Mouse (Mus musculus) brain, embryonic 14.5 days (tissue): ENCODE measurements around the gene Prn.

Source experiments
- CTCF ChIP-seq: fragments of 200-500 bp; IDR thresholded peaks from 2 replicates; pipeline ENCODE4 v1.5.1; 2012; ENCODE audit warnings: inconsistent platforms, mild to moderate bottlenecking, moderate library complexity, borderline replicate concordance; ENCODE audit not compliant: insufficient read depth, insufficient read length; ENCODE audit errors: extremely low read depth
- POLR2A ChIP-seq: fragments of 200-500 bp; IDR thresholded peaks from 2 replicates; pipeline ENCODE4 v1.6.1; 2012; ENCODE audit warnings: mild to moderate bottlenecking, inconsistent platforms, borderline replicate concordance; ENCODE audit not compliant: poor library complexity, insufficient read depth, insufficient read length, severe bottlenecking; ENCODE audit errors: extremely low read depth

DNA sequence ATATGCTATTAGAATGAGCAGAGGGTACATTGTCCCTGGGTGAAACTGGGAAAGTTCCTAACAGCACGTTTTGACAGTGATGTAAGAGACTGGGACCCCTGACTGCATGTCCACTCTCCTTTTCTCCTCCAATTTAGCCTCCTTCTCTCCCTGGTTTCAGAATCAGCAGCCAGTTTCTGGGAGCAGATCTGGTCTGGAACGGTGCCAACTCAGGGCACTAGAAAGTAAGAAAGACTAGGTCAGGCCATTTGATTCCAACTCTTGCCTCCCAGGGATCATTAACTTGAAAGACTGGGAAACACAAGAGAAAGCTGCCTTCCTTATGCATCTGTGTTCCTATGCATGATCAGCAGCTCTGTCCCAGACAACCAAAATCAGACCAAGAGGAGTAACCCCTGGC lies 42.7 kb downstream of the Prn start:
- TF ChIP-seq POLR2A: no peak
- no peak for TF ChIP-seq CTCF
